Mouse (Mus musculus) small intestine, adult 2 months (tissue): ENCODE measurements around the gene Rab10.

Experiments
- CTCF ChIP-seq: fragments of 200-500 bp; IDR thresholded peaks from 2 replicates; pipeline ENCODE4 v1.5.1; 2012; ENCODE audit warnings: low read depth, mild to moderate bottlenecking, control low read depth, inconsistent platforms, low read length, moderate library complexity, mixed read lengths; ENCODE audit not compliant: insufficient replicate concordance, insufficient read length; ENCODE audit errors: extremely low read depth
- POLR2A ChIP-seq: fragments of 200-500 bp; IDR thresholded peaks from 2 replicates; pipeline ENCODE4 v1.6.1; 2012; ENCODE audit warnings: low read depth, mild to moderate bottlenecking, control low read depth, inconsistent platforms, low read length, moderate library complexity

DNA sequence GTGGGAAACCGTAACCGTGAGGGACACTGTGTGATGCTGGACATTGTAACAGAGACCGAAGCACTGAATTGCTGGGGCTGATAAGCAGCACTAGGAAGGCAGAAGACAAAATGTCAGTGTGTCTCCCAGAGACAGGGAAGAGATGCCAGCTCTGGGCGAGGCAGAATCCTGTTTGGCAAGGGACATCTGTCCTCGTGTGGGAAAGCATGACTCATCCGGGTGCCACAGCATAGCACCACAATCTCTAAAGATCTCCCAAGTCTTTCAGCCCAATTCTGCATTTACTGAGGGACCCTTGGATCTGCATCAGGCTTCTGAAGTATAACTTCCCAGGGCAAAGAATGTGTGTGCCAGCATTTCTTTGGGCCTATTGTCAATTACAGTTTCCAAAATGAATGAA is 13.5 kb upstream of the Rab10 start:
- TF ChIP-seq CTCF (no peak), POLR2A (no peak)
